Mouse (Mus musculus) heart, embryonic 11.5 days (tissue): ENCODE results near the gene Pex16. TPM values are rescaled to one million over a fixed set of nuclear protein-coding genes. Genes with fewer than 3 reads are reported as not detected.

ENCODE experiments used
- ATAC-seq: fragments of 200-750 bp; cut with Nextera tagmentation; replicated peaks from 2 replicates; pipeline ENCODE4 v1.8.0; 2017; ENCODE audit warnings: moderate library complexity; ENCODE audit not compliant: insufficient number of reproducible peaks, low FRiP score, low TSS enrichment
- H3K27ac ChIP-seq: fragments of 300-500 bp; sonication (generic); 2 replicates; pipeline ENCODE4 v1.5.1; 2014; ENCODE audit warnings: mild to moderate bottlenecking, low read depth, low read length
- H3K27me3 ChIP-seq: fragments of 300-500 bp; sonication (generic); 2 replicates; pipeline ENCODE4 v1.6.1; 2014; ENCODE audit warnings: mild to moderate bottlenecking, low read length, mixed read lengths; ENCODE audit not compliant: control insufficient read depth, insufficient read depth
- H3K36me3 ChIP-seq: fragments of 300-500 bp; sonication (generic); 2 replicates; pipeline ENCODE4 v1.6.1; 2014; ENCODE audit warnings: mild to moderate bottlenecking, low read length, moderate library complexity, mixed read lengths; ENCODE audit not compliant: control insufficient read depth, insufficient read depth
- H3K4me1 ChIP-seq: fragments of 300-500 bp; sonication (generic); 2 replicates; pipeline ENCODE4 v1.6.1; 2014; ENCODE audit warnings: low read length; ENCODE audit not compliant: control insufficient read depth, insufficient read depth
- H3K4me2 ChIP-seq: fragments of 300-500 bp; sonication (generic); 2 replicates; pipeline ENCODE4 v1.6.1; 2014; ENCODE audit warnings: mild to moderate bottlenecking, moderate library complexity
- H3K4me3 ChIP-seq: fragments of 300-500 bp; sonication (generic); 2 replicates; pipeline ENCODE4 v1.5.1; 2014; ENCODE audit warnings: low read depth, low read length
- H3K9ac ChIP-seq: fragments of 300-500 bp; sonication (generic); 2 replicates; pipeline ENCODE4 v1.6.1; 2014; ENCODE audit warnings: mild to moderate bottlenecking, low read depth, low read length, moderate library complexity
- H3K9me3 ChIP-seq: fragments of 300-500 bp; sonication (generic); replicated peaks from 2 replicates; pipeline ENCODE4 v1.6.1; 2016; ENCODE audit warnings: low read length; ENCODE audit not compliant: control insufficient read depth
- WGBS: fragments of 180-500 bp; shearing (Covaris S2); extraction: QIAGEN DNeasy Blood & Tissue Kit; methylation state at CpG from one replicate; pipeline ENCODE4 v1.1.7; 2014; ENCODE audit not compliant: insufficient replicate concordance; 5-methylcytosine and 5-hydroxymethylcytosine counted together
- polyA plus RNA-seq: library from polyadenylated mRNA; unstranded; fragments of >200 nt; fragmentation: Nextera tagmentation; extraction: Ambion mirVana; gene quantifications from 2 replicates; pipeline ENCODE4 v1.2.1, GENCODE M21; 2014

Pex16 gene
- polyA plus RNA-seq, 1 experiment from 2014 or later: 12.5 TPM

- no peak overlapping the region for H3K9ac ChIP-seq
- H3K36me3 ChIP-seq: no peaks in the 10 kb centered on the region
- H3K4me2 ChIP-seq: no peak overlapping the region
- H3K9me3 ChIP-seq: no peaks in the 10 kb centered on the region
- H3K27me3 ChIP-seq: peaks cover 51% of the 10 kb centered on the region
- no peak overlapping the region for H3K27ac ChIP-seq
- H3K4me1 ChIP-seq: peaks cover 26% of the 10 kb centered on the region
- H3K4me3 ChIP-seq: no peak overlapping the region
- ATAC-seq: no peak
- WGBS: 57% methylated on average over 9 of the region's 9 CpGs
Observed at GRCm38 (mm10) chr2:92372767-92373436, 1.6 kb upstream of the Pex16 start.

GRCm38 (mm10) chr2:92373437-92373813, 1.1 kb upstream of the Pex16 start:
- H3K4me1 ChIP-seq: peaks cover 26% of the 10 kb centered on the region
- H3K27ac ChIP-seq: no peak overlapping the region
- H3K4me3 ChIP-seq: no peak overlapping the region
- 74% methylated on average over 11 of the region's 11 CpGs for WGBS
- H3K9me3 ChIP-seq: no peaks in the 10 kb centered on the region
- peak overlapping the region; percentile 98; the same call in 1 of the 2 replicates for H3K4me2 ChIP-seq
- no peak for ATAC-seq
- H3K27me3 ChIP-seq: peaks cover 49% of the 10 kb centered on the region
- H3K9ac ChIP-seq: no peak overlapping the region
- peaks cover 1% of the 10 kb centered on the region; the same call in 1 of the 2 replicates for H3K36me3 ChIP-seq

- 0% methylated on average over 29 of the region's 29 CpGs for WGBS
- H3K9me3 ChIP-seq: no peaks in the 10 kb centered on the region
- peaks cover 32% of the 10 kb centered on the region for H3K27me3 ChIP-seq
- H3K27ac ChIP-seq: peak overlapping the region; percentile 88
- peaks cover 6% of the 10 kb centered on the region; the same call in 1 of the 2 replicates for H3K36me3 ChIP-seq
- peaks cover 26% of the 10 kb centered on the region for H3K4me1 ChIP-seq
- H3K4me3 ChIP-seq: peak overlapping the region; percentile 75
- H3K9ac ChIP-seq: peak overlapping the region; percentile 77
- peak; percentile 88 for ATAC-seq
- peak overlapping the region; percentile 98 for H3K4me2 ChIP-seq
Observed at GRCm38 (mm10) chr2:92375099-92375623, 685 bp downstream of the Pex16 start.

- Histone ChIP-seq H3K9ac (peak overlapping the region; percentile 77), H3K4me1 (peaks cover 20% of the 10 kb centered on the region), H3K4me3 (peak overlapping the region; percentile 75), H3K36me3 (peaks cover 6% of the 10 kb centered on the region; the same call in 1 of the 2 replicates), H3K27me3 (peaks cover 26% of the 10 kb centered on the region), H3K9me3 (no peaks in the 10 kb centered on the region), H3K4me2 (peak overlapping the region; percentile 98), H3K27ac (peak overlapping the region; percentile 88; the same call in 1 of the 2 replicates)
- WGBS: 13% methylated on average over 10 of the region's 10 CpGs
- ATAC-seq: no peak
Observed at GRCm38 (mm10) chr2:92375788-92376187, 1.3 kb downstream of the Pex16 start.

- Histone ChIP-seq H3K4me3 (no peak overlapping the region; the same call in 1 of the 2 replicates), H3K27me3 (peaks cover 21% of the 10 kb centered on the region), H3K9me3 (no peaks in the 10 kb centered on the region), H3K4me1 (peaks cover 15% of the 10 kb centered on the region), H3K36me3 (peaks cover 6% of the 10 kb centered on the region; the same call in 1 of the 2 replicates), H3K4me2 (peak overlapping the region; percentile 98), H3K9ac (peak overlapping the region; percentile 77), H3K27ac (no peak overlapping the region)
- WGBS: 84% methylated on average over 6 of the region's 6 CpGs
- no peak for ATAC-seq
Observed at GRCm38 (mm10) chr2:92376300-92376699, 1.8 kb downstream of the Pex16 start.

- Histone ChIP-seq H3K4me2 (no peak overlapping the region), H3K27me3 (peaks cover 10% of the 10 kb centered on the region), H3K27ac (no peak overlapping the region), H3K9ac (no peak overlapping the region), H3K4me1 (peaks cover 11% of the 10 kb centered on the region; the same call in 1 of the 2 replicates), H3K36me3 (peaks cover 6% of the 10 kb centered on the region; the same call in 1 of the 2 replicates), H3K4me3 (no peak overlapping the region), H3K9me3 (no peaks in the 10 kb centered on the region)
- WGBS: 87% methylated on average over 7 of the region's 7 CpGs
- ATAC-seq: no peak
Observed at GRCm38 (mm10) chr2:92377320-92377719, 2.8 kb downstream of the Pex16 start.

- Histone ChIP-seq H3K27me3 (no peaks in the 10 kb centered on the region), H3K36me3 (peaks cover 6% of the 10 kb centered on the region; the same call in 1 of the 2 replicates), H3K4me1 (peaks cover 9% of the 10 kb centered on the region; the same call in 1 of the 2 replicates), H3K9me3 (no peaks in the 10 kb centered on the region), H3K27ac (no peak overlapping the region), H3K4me2 (no peak overlapping the region), H3K9ac (no peak overlapping the region), H3K4me3 (no peak overlapping the region)
- WGBS: 77% methylated on average over 17 of the region's 17 CpGs
- ATAC-seq: no peak
Observed at GRCm38 (mm10) chr2:92379783-92380494, 5.5 kb downstream of the Pex16 start.

GRCm38 (mm10) chr2:92380495-92381050, 6.1 kb downstream of the Pex16 start:
- Histone ChIP-seq H3K9me3 (no peaks in the 10 kb centered on the region), H3K4me2 (no peak overlapping the region), H3K27me3 (no peaks in the 10 kb centered on the region), H3K27ac (no peak overlapping the region), H3K36me3 (peaks cover 6% of the 10 kb centered on the region; the same call in 1 of the 2 replicates), H3K9ac (no peak overlapping the region), H3K4me3 (no peak overlapping the region), H3K4me1 (peaks cover 9% of the 10 kb centered on the region; the same call in 1 of the 2 replicates)
- ATAC-seq: no peak
- 75% methylated on average over 6 of the region's 6 CpGs for WGBS
